Mouse (Mus musculus): ENCODE data around the gene Dennd4a.

GRCm38 (mm10) chr9:64767796-64768195 lies 43.3 kb upstream of the Dennd4a start:
- no peak for TF ChIP-seq CTCF (IDR thresholded peaks at IDR 0.05; ENCODE audit: low read depth, low read length)
- TF ChIP-seq GATA1 (IDR thresholded peaks at IDR 0.05; ENCODE audit: borderline replicate concordance, low read length) = no peak
- TF ChIP-seq POLR2AphosphoS5 (IDR thresholded peaks at IDR 0.05; ENCODE audit: insufficient replicate concordance, low read depth, low read length) = no peak
